Mouse (Mus musculus) thymus, postnatal 0 days (tissue): ENCODE results near the gene Itih1. TPM values are rescaled to one million over a fixed set of nuclear protein-coding genes. Genes with fewer than 3 reads are reported as not detected.
A peak's percentile ranks its signal among the peaks of the same experiment; 100 is the strongest.

Experiments used
- DNase-seq: peaks from one replicate; pipeline ENCODE4 v3.0.0-alpha.2; 2015; ENCODE audit warnings: low spot score
- polyA plus RNA-seq: library from polyadenylated mRNA; unstranded; fragments of >200 nt; fragmentation: Nextera tagmentation; extraction: Ambion mirVana; gene quantifications from 2 replicates; pipeline ENCODE4 v1.2.1, GENCODE M21; 2015

The Itih1 gene
- polyA plus RNA-seq, 1 experiment from 2014 or later = not detected

GRCm38 (mm10) chr14:30904307-30904706 lies 38.8 kb downstream of the Itih1 start:
- no peak for DNase-seq

DNA sequence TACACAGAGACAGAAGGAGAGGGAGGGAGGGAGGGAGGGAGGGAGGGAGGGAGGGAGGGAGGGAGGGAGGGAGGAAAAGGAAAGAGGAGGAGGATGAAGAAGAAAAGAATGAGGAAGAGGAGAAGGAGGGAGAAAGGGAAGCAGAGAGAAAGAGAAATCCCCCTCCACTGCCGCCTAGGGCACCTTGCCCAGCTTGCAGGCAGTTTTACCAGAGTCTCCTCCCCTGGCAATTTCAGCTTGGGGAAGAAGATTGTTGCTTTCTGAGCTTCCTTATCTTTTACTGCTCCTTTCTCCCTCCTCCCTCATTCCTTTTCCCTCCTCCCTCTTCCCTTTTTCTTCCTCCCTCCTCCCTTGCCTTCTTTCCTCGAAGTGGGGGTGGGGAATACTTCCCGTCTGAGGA lies 40.1 kb downstream of the Itih1 start:
- DNase-seq = no peak

DNA sequence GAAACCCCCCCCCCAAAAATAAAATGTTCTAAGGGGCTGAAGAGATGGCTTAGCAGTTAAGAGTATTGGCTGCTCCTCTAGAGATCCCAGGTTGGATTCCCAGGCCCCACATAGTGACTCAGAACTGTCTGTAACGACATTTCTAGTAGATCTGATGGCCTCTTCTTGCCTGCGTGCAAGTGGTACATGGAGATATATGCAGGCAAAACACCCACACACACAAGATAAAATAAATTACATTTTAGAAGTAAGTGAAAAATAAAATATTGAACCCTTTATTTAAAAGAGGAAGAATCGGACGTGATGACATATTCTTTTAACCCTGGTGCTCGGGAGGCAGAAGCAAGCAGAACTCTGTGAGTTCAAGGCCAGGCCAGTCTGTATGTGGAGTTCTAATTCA lies 40.5 kb downstream of the Itih1 start:
- no peak for DNase-seq

DNA sequence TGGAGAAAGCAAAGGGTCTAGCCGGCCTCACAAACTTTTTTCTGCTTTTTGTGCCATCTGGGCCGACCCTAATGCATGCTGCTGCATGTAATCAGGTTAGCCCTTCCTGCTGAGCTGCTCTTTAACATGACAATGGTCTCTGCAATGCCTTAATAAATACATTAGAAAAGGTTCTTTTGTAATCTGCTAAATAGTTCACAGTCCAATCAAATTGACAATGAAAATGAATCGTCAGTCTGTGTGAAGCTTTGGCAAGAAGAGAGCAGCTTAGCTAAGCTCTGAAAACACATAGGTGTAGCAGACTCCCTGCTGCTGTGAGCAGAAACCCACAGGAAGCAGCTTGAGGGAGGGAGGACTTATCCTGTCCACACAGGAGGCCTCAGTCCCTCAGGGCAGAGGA lies 43.1 kb downstream of the Itih1 start:
- no peak for DNase-seq

DNA sequence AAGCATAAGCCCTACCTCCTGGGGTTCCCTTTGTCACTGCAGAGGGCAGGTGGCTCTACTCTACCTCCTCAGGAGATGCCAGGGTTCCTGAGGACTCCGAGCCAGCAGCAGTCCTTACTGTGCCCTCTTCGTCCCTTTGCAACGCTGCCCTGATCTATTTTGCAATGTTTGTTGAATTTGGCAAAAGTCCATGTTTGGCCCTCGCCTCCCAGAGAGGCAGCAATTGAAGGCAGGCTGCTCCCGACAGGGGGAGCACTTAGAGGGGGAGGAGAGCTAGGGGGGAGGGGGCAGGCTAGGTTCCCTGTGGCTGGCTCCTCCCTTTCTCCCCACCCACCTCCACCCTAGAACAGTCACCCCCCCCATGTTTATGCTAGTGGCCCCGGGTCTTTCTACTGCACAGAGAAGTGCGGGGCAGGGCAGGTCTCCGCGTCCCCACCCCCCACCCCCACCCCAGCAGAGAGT lies 54.8 kb downstream of the Itih1 start:
- DNase-seq = no peak

GRCm38 (mm10) chr14:30886204-30886603 lies 56.9 kb downstream of the Itih1 start, which contains the start of gene Itih4:
TSS of gene Itih4 (plus strand) at chr14:30886476.
- DNase-seq = no peak

DNA sequence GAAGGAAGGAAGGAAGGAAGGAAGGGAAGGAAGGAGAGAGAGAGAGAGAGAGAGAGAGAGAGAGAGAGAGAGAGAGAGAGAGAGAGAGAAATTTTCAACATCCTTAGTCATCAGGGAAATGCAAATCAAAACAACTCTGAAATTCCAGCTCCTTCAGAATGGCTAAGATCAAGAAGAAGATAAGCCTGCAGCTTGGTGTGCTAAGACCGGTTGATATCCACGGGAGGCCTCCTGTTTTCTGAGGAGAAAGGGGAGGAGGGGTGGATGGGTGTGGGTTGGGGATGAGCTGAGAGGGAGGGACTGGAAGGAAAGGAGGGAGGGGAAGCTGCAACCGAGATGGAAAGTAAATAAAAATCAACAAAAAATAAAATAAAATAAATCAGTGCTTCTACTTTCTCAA lies 57.8 kb downstream of the Itih1 start:
- DNase-seq = no peak

DNA sequence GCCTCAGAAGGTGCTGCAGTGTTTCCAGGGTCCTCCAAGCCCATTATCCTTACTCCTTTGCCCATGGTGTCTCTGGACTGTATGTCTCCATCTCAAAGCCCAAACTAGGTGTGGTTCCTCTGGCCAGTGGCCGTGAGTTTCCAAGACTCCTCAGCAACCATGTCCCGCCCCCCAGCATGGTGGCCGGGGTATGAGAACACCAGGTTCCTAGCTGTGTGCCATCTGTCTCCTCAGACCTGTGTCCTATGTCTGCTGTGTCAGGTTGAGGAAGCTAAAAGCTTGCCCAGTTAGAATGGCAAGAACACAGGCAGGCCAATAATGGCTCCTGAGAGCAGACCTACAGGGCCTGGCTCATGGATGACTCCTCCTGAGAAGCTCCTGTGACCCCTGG lies 61.4 kb downstream of the Itih1 start:
- no peak for DNase-seq

- peak; percentile 45 for DNase-seq
Measured at GRCm38 (mm10) chr14:30880811-30881717, 62.0 kb downstream of the Itih1 start.

- no peak for DNase-seq
Measured at GRCm38 (mm10) chr14:30880251-30880650, 62.8 kb downstream of the Itih1 start.

GRCm38 (mm10) chr14:30879794-30880193 lies 63.3 kb downstream of the Itih1 start:
- DNase-seq = no peak

Other genes with a start within 250 kb of the Itih1 start
- gene Sfmbt1, start 228.4 kb downstream of the Itih1 start, polyA plus RNA-seq = 18.0 and 18.4 TPM in 2 replicates
- gene Tmem110, start 117.7 kb downstream of the Itih1 start, polyA plus RNA-seq = 18.3 and 19.9 TPM in 2 replicates
- gene Mustn1, start 64.1 kb downstream of the Itih1 start, polyA plus RNA-seq = 1.8 and 1.9 TPM in 2 replicates
- gene Itih4, start 56.8 kb downstream of the Itih1 start, polyA plus RNA-seq = 0.09 and 0.64 TPM in 2 replicates
- gene Itih3, start 19.5 kb downstream of the Itih1 start, polyA plus RNA-seq = 0.16 and 0.24 TPM in 2 replicates
- gene Nek4, start 8.1 kb upstream of the Itih1 start, polyA plus RNA-seq = 5.6 and 6.1 TPM in 2 replicates
- 19.2 and 24.7 TPM in 2 replicates for gene Glt8d1, start 58.1 kb upstream of the Itih1 start, polyA plus RNA-seq
- gene Spcs1, start 58.4 kb upstream of the Itih1 start, polyA plus RNA-seq = 469 and 501 TPM in 2 replicates
- 103 and 128 TPM in 2 replicates for gene Pbrm1, start 75.8 kb upstream of the Itih1 start, polyA plus RNA-seq
- 141 and 143 TPM in 2 replicates for gene Gnl3, start 75.9 kb upstream of the Itih1 start, polyA plus RNA-seq
- 244 and 262 TPM in 2 replicates for gene Smim4, start 185.7 kb upstream of the Itih1 start, polyA plus RNA-seq
- 111 and 116 TPM in 2 replicates for gene Nt5dc2, start 187.8 kb upstream of the Itih1 start, polyA plus RNA-seq
- 8.0 and 8.8 TPM in 2 replicates for gene Stab1, start 225.4 kb upstream of the Itih1 start, polyA plus RNA-seq